Mouse (Mus musculus) liver, adult 2 months (tissue): ENCODE results near the gene Tanc1.

Source experiments
- CTCF ChIP-seq: fragments of 200-500 bp; IDR thresholded peaks from 2 replicates; pipeline ENCODE4 v1.5.1; 2011; ENCODE audit warnings: low read depth, low read length, control low read depth
- POLR2A ChIP-seq: fragments of 200-500 bp; IDR thresholded peaks from 2 replicates; pipeline ENCODE4 v1.6.1; 2011; ENCODE audit warnings: low read length, control low read depth; ENCODE audit not compliant: insufficient read depth; ENCODE audit errors: extremely low read depth

- no peak for TF ChIP-seq CTCF
- no peak for TF ChIP-seq POLR2A
Observed at GRCm38 (mm10) chr2:59881404-59881803, 269.6 kb downstream of the Tanc1 start.
